Mouse (Mus musculus) intestine, embryonic 16.5 days (tissue): ENCODE results near the gene Aldoc. TPM values are rescaled to one million over a fixed set of nuclear protein-coding genes. Genes with fewer than 3 reads are reported as not detected.

Experiments
- ATAC-seq: fragments of 200-750 bp; cut with Nextera tagmentation; 2 replicates; pipeline ENCODE4 v1.8.0; 2017; ENCODE audit warnings: moderate TSS enrichment, moderate library complexity
- H3K27ac ChIP-seq: fragments of 300-500 bp; sonication (generic); 2 replicates; pipeline ENCODE4 v1.5.1; 2014; ENCODE audit warnings: mild to moderate bottlenecking, low read length
- H3K27me3 ChIP-seq: fragments of 300-500 bp; sonication (generic); replicated peaks from 2 replicates; pipeline ENCODE4 v1.6.1; 2014; ENCODE audit warnings: low read length, control low read depth, mixed read lengths; ENCODE audit not compliant: control insufficient read depth, insufficient read depth
- H3K36me3 ChIP-seq: fragments of 300-500 bp; sonication (generic); 2 replicates; pipeline ENCODE4 v1.6.1; 2014; ENCODE audit warnings: low read length, control low read depth; ENCODE audit not compliant: control insufficient read depth, insufficient read depth
- H3K4me1 ChIP-seq: fragments of 300-500 bp; sonication (generic); 2 replicates; pipeline ENCODE4 v1.6.1; 2014; ENCODE audit warnings: low read length, control low read depth, mixed read lengths; ENCODE audit not compliant: control insufficient read depth, insufficient read depth
- H3K4me2 ChIP-seq: fragments of 300-500 bp; sonication (generic); 2 replicates; pipeline ENCODE4 v1.6.1; 2014; ENCODE audit warnings: low read depth, low read length, control low read depth
- H3K4me3 ChIP-seq: fragments of 300-500 bp; sonication (generic); 2 replicates; pipeline ENCODE4 v1.5.1; 2014; ENCODE audit warnings: mild to moderate bottlenecking, low read length
- H3K9ac ChIP-seq: fragments of 300-500 bp; sonication (generic); 2 replicates; pipeline ENCODE4 v1.6.1; 2014; ENCODE audit warnings: low read depth, low read length
- H3K9me3 ChIP-seq: fragments of 300-500 bp; sonication (generic); 2 replicates; pipeline ENCODE4 v1.6.1; 2016; ENCODE audit warnings: low read length, control low read depth; ENCODE audit not compliant: control insufficient read depth
- WGBS: fragments of 180-500 bp; shearing (Covaris S2); extraction: QIAGEN DNeasy Blood & Tissue Kit; methylation state at CpG from one replicate; pipeline ENCODE4 v1.1.7; 2014; 5-methylcytosine and 5-hydroxymethylcytosine counted together
- polyA plus RNA-seq: library from polyadenylated mRNA; unstranded; fragments of >200 nt; fragmentation: Nextera tagmentation; extraction: Ambion mirVana; gene quantifications from 2 replicates; pipeline ENCODE4 v1.2.1, GENCODE M21; 2015

The Aldoc gene
- polyA plus RNA-seq, 1 experiment from 2014 or later = 34.0 TPM

DNA sequence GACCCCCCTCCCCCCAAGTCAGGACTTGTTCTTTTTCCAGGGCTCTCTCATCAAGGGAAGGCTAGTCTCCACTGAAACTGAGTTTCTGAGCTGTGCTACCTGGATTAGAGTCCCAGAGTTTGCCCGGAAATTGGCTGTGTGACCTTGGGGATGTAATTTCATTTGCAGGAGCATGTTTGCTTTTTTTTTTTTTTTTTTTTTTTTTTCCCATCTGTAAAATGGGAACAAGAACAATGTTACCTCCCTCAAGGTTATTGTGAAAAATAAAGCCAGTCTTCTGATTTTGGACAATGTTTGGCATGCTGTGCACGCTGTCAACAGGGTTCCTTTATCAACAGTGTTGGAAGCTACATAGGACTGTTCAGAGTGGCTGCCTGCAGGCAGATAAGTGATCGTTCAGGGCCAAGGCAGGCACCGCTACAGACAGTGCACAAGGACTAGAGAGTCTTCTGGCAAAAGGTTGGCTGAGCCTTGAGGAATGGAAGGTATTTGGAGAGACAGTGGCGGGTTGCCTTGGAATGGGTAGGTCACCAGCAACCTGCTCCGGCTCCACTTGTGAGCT lies 21.6 kb downstream of the Aldoc start:
- ATAC-seq = no peak
- peak overlapping the region; percentile 95 for H3K4me2 ChIP-seq
- H3K27ac ChIP-seq = peak overlapping the region; percentile 77; the same call in 1 of the 2 replicates
- H3K27me3 ChIP-seq = no peaks in the 10 kb centered on the region
- H3K36me3 ChIP-seq = 0 out of 2 replicates have a peak, but pooled peaks cover 4% of the 10 kb centered on the region
- peak overlapping the region; percentile 92 for H3K9ac ChIP-seq
- 67% methylated on average over 6 of the region's 6 CpGs for WGBS
- peaks cover 41% of the 10 kb centered on the region for H3K4me1 ChIP-seq
- no peaks in the 10 kb centered on the region for H3K9me3 ChIP-seq
- peak overlapping the region; percentile 84 for H3K4me3 ChIP-seq

DNA sequence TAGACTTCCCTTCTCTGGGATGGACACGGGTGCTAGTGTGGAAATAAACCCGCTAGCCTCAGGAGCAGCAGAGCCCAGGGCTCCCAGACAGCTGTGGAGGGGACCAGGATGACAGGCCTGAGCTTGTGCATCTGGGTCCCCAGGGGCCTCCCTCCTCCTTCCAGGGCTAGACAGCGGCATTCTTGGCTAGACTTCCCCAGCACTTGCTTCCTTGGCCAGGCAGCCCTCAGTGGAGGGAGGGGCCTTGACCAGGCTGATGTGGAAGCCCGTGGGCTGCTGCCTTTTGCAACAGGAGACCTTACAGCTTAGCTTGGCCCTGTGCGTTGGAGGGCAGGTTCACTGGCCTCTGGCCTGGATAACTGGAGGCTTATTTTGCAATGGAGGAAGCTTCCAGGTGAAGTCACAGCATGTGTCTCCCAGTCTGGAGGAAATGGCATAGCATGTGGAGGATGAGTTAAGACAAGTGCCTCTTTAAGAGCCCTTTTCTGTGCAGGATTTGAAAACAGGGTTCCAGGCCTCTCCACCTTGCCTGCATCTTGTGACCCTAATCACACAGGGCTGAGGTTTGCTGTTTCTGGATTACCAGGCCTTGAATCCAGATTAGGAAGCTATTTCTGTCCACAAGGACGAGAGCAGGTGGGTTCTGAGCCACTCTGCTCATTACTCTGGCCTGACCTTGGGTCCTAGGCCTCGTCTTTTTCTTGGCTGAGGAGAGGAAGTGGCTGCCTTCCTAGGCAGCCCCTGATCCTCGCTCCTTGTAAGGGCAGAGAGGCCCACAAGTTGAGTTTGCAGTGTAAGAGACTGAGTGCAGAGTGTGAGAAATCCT lies 22.3 kb downstream of the Aldoc start:
- Histone ChIP-seq H3K4me2 (0 out of 2 replicates have a peak overlapping the region, but pooled peaks have one; percentile 95), H3K4me3 (peak overlapping the region; percentile 4; the same call in 1 of the 2 replicates), H3K27ac (peak overlapping the region; percentile 59), H3K36me3 (0 out of 2 replicates have a peak, but pooled peaks cover 3% of the 10 kb centered on the region), H3K9me3 (no peaks in the 10 kb centered on the region), H3K4me1 (peaks cover 47% of the 10 kb centered on the region), H3K9ac (0 out of 2 replicates have a peak overlapping the region, but pooled peaks have one; percentile 27), H3K27me3 (no peaks in the 10 kb centered on the region)
- 50% methylated on average over 8 of the region's 8 CpGs for WGBS
- peak; percentile 8; the same call in 1 of the 2 replicates for ATAC-seq

DNA sequence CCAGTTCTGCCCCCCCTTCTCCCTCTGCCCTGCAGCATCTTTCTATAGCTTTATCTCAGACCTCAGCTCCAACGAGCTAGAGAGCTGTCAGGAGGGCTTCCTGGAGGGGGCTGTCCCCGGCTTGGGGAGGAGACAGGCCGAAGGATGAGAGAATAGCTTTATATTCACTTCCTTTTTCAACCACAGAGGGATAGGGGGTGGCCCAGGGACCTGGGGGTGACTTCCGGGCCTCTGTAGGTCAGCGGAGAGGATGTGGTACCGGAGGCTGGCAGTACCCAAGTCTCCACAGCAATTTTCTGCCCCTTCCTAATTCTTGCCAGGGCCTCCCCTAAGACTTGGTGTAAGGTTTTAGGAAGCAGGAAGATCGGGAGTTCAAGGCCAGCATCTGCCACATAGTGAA lies 23.0 kb downstream of the Aldoc start:
- Histone ChIP-seq H3K9ac (0 out of 2 replicates have a peak overlapping the region, but pooled peaks have one; percentile 27), H3K27ac (no peak overlapping the region)
- ATAC-seq = no peak

DNA sequence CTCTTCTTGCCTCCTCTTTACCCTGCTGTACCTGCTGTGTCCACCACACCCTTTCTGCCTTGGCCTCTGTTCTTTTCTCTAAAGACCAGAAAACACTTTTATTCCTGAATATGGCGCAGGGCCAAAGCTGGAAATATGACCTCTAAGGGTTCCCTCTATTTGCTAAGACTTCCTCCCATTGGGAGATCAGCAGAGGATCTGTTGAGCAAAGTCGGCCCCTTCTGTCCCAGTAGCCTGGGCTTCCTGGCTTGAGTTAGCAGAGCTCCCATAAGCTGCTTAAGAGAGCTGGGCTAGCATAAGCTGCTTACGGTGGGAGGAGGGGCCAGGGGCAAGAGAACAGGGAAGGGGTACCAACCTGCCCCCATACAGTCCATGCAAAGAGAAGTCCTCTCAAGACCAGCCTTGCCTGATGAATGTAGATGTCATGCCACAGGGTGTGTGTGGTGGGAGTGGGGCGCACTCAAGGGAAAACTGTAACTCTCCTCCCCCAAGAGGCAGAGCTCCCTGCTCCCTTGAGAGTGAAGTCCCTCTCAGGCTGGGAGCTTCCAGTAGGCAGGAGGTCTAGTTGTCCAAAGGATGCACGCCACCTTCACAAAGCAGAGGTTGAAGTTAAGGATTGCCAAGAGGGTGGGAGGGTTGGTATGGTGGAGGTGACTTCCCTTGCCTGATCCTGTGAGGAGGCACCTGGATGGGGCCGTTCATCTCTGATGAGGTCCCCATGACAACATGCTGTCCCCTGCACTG lies 23.7 kb downstream of the Aldoc start:
- no peak overlapping the region for H3K4me3 ChIP-seq
- H3K27me3 ChIP-seq = no peaks in the 10 kb centered on the region
- H3K9ac ChIP-seq = no peak overlapping the region
- peaks cover 49% of the 10 kb centered on the region for H3K4me1 ChIP-seq
- 0 out of 2 replicates have a peak, but pooled peaks cover 2% of the 10 kb centered on the region for H3K36me3 ChIP-seq
- ATAC-seq = no peak
- no peak overlapping the region for H3K4me2 ChIP-seq
- no peaks in the 10 kb centered on the region for H3K9me3 ChIP-seq
- 78% methylated on average over 6 of the region's 6 CpGs for WGBS
- no peak overlapping the region for H3K27ac ChIP-seq

More for the DNA sequence above, 23.0 kb downstream of the Aldoc start:
- WGBS = 78% methylated on average over 7 of the region's 7 CpGs
- H3K4me2 ChIP-seq = no peak overlapping the region
- H3K4me1 ChIP-seq = peaks cover 49% of the 10 kb centered on the region
- H3K27me3 ChIP-seq = no peaks in the 10 kb centered on the region
- 0 out of 2 replicates have a peak, but pooled peaks cover 2% of the 10 kb centered on the region for H3K36me3 ChIP-seq
- H3K4me3 ChIP-seq = no peak overlapping the region
- no peaks in the 10 kb centered on the region for H3K9me3 ChIP-seq

DNA sequence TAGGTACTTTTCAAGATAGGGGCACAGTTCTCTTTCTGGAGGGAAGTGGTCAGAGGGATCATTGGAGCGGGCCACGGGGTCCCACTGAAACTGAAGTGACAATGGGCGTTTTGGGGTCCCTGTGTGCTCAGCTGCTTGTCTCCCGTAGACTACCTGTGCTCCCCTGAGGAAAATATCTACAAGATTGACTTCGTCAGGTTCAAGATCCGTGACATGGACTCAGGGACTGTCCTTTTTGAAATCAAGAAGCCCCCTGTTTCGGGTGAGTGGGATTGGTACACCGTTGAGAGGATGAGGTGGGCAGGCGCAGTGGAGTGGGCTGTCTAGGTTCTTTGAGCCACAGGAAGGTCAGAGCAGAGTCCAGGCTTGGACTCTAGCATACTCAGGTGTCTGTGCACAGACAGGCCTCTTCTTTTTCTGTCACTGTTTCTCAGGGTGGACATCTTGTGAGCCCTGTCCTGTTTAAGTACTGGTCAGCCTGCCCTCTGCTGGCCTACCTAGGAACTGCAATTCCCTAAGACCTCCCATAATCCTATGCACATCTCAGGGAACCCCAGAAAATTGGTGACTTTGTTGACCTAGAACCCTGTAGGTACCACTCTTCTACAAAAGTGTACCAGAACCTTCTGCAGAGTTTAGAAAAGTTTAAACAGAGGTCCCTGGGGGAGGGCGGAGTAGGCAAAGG lies 24.4 kb downstream of the Aldoc start:
- H3K36me3 ChIP-seq = 0 out of 2 replicates have a peak, but pooled peaks cover 2% of the 10 kb centered on the region
- no peak overlapping the region for H3K4me2 ChIP-seq
- WGBS = 91% methylated on average over 10 of the region's 10 CpGs
- no peaks in the 10 kb centered on the region for H3K9me3 ChIP-seq
- H3K9ac ChIP-seq = no peak overlapping the region
- no peak overlapping the region for H3K27ac ChIP-seq
- ATAC-seq = no peak
- no peak overlapping the region for H3K4me3 ChIP-seq
- peaks cover 49% of the 10 kb centered on the region for H3K4me1 ChIP-seq
- no peaks in the 10 kb centered on the region for H3K27me3 ChIP-seq

DNA sequence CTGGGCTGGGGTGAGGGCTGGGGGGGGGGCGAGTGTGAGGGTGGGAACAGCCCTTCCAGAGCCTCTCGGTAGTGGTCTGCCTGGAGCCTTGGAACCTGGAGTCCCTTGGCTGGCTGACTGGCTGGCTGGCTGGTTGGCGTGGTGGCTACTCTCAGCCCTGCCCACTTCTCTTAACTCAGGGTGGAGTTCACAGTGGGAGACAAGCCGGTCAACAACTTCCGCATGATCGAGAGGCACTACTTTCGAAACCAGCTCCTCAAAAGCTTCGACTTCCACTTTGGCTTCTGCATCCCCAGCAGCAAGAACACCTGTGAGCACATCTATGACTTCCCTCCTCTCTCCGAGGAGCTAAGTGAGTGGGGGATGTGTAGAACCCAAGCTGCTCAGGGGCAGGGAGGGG lies 25.1 kb downstream of the Aldoc start:
- Histone ChIP-seq H3K9me3 (no peaks in the 10 kb centered on the region), H3K27me3 (no peaks in the 10 kb centered on the region), H3K4me3 (no peak overlapping the region), H3K36me3 (0 out of 2 replicates have a peak, but pooled peaks cover 2% of the 10 kb centered on the region), H3K9ac (no peak overlapping the region), H3K4me2 (no peak overlapping the region), H3K27ac (no peak overlapping the region), H3K4me1 (peaks cover 46% of the 10 kb centered on the region)
- no peak for ATAC-seq
- 71% methylated on average over 9 of the region's 9 CpGs for WGBS

DNA sequence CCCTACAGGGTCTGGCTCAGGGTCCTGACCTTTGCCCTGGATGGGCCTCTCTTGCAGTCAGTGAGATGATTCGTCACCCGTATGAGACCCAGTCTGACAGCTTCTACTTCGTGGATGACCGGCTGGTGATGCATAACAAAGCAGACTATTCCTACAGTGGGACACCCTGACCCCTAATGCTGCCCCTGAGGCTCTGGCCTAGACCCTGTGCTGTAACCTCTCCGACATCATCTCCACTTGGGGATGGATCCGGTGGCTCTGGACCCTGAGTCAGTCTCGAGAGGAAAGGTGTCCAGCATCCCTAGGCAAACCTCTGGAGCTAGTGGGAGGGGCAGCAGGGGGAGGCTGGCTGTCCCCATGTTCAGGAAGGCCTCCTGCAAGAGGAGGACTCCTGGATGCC lies 25.7 kb downstream of the Aldoc start:
- no peaks in the 10 kb centered on the region for H3K27me3 ChIP-seq
- H3K4me3 ChIP-seq = no peak overlapping the region
- H3K36me3 ChIP-seq = 0 out of 2 replicates have a peak, but pooled peaks cover 2% of the 10 kb centered on the region
- no peaks in the 10 kb centered on the region for H3K9me3 ChIP-seq
- no peak overlapping the region for H3K27ac ChIP-seq
- H3K4me2 ChIP-seq = no peak overlapping the region
- H3K4me1 ChIP-seq = peaks cover 45% of the 10 kb centered on the region
- ATAC-seq = no peak
- H3K9ac ChIP-seq = no peak overlapping the region
- 50% methylated on average over 7 of the region's 7 CpGs for WGBS

DNA sequence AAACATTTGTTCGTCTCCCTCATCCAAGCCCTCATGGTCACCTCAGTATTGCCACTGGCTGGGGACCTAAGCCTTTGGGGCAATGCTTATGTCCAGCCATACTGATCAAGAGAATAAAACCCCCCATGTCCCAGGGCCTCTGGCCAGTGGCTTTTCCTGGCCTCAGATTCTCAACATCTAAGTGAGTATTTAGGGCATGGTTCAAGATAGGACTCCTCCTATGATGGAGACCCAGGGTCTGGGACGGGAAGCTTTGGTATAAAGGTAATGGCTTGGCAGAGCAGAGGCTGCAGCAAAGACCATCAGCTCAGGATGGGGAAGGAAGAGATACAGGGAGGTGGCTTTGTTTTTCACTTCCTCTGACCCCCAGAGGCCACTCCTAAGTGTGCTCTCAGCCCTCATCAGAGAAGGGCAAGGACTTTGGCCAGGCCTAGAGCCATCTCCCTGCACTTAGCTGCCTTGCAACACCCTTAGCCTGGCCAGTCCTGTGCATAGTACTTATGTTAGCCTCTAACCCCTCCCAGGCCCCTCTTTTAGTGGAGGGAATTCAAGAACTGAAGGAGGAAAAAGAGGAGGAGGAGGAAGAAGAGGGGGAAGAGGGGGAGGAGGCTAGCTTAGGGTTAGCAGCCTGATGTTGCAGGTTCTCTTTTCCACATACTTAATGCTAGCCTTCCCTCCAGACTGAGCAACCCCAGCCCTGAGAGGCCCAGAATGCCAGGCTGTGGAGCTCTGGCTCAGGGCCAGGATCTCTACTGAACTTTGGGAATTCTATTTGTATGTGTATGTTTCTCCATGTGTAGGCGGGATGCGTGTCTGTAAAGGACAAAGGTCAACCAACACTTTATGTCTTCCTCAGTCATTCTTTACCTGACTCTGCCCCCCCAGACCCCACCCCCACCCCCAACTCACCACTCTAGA lies 26.9 kb downstream of the Aldoc start:
- WGBS = 60% methylated on average over 4 of the region's 4 CpGs
- Histone ChIP-seq H3K27ac (peak overlapping the region; percentile 60; the same call in 1 of the 2 replicates), H3K9me3 (no peaks in the 10 kb centered on the region), H3K4me1 (peaks cover 37% of the 10 kb centered on the region), H3K4me2 (no peak overlapping the region), H3K36me3 (0 out of 2 replicates have a peak, but pooled peaks cover 2% of the 10 kb centered on the region), H3K4me3 (no peak overlapping the region), H3K27me3 (no peaks in the 10 kb centered on the region), H3K9ac (no peak overlapping the region)
- peak; percentile 71 for ATAC-seq
